Mouse (Mus musculus) lung, adult 2 months (tissue): Measurements from ENCODE around the gene Ppargc1a.

Experiments
- CTCF ChIP-seq: fragments of 200-500 bp; IDR thresholded peaks from 2 replicates; pipeline ENCODE4 v1.5.1; 2011; ENCODE audit warnings: mild to moderate bottlenecking, low read length, control low read depth; ENCODE audit not compliant: insufficient read depth
- POLR2A ChIP-seq: fragments of 200-500 bp; IDR thresholded peaks from 2 replicates; pipeline ENCODE4 v1.6.1; 2011; ENCODE audit warnings: low read depth, mild to moderate bottlenecking, control low read depth, low read length, borderline replicate concordance; ENCODE audit errors: extremely low read depth

GRCm38 (mm10) chr5:51546817-51547216, 20.7 kb downstream of the Ppargc1a start:
- TF ChIP-seq POLR2A (no peak), CTCF (no peak)
